Comparison of ENCODE assay signal across 21 mouse cellular contexts in the genomic region with DNA sequence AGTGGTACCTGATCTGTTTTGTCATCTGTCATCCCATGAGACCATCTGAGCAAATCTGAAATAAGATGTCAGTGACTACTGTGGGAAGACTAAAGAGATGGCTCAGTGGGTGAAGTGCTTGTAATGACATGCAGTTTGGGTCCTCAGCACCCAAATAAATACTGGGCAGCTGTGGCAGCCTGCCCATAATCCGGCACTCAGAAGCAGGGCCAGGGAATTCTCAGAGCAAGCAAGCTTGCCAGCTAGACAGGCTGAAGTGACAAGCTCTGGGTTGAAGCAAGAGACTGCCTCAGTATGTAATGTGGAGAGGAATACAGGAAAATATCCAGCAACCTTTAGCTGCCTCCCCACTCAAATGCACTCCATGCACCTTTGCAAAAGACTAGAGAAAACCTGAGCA. TPM values are rescaled to one million over a fixed set of nuclear protein-coding genes. Genes with fewer than 3 reads are reported as not detected.
DNase-seq lines count a peak whose midpoint lies in the region; ATAC-seq and TF ChIP-seq lines count a peak whose summit lies in the region.
"Had no signal": no experiment of that assay in that cellular context is flagged by ENCODE, and none has a peak within 500 bp of the region (broad histone marks: within the 10 kb centered on the region; RNA-seq: fewer than 3 reads in every experiment).

No protein-coding gene starts in this region.

- H3K36me3 ChIP-seq in forebrain, embryonic 11.5 days (ENCODE audit: control insufficient read depth, insufficient read depth, low read length), result no peaks in the 10 kb centered on the region
- H3K36me3 ChIP-seq in forebrain, embryonic 12.5 days (replicated peaks), result no peaks in the 10 kb centered on the region
- no peaks in the 10 kb centered on the region for H3K36me3 ChIP-seq in hindbrain, postnatal 0 days (ENCODE audit: insufficient read depth, low read length)
- H3K36me3 ChIP-seq in hindbrain, embryonic 11.5 days (ENCODE audit: control insufficient read depth, insufficient read depth, low read length), result no peaks in the 10 kb centered on the region
- H3K36me3 ChIP-seq: heart, embryonic 12.5 days; hindbrain, embryonic 13.5 days; liver, embryonic 13.5 days; midbrain, embryonic 12.5 days had no signal

- no peak for ATAC-seq in forebrain, embryonic 11.5 days (replicated peaks; ENCODE audit: low FRiP score)
- no peak for ATAC-seq in forebrain, embryonic 12.5 days (ENCODE audit: low FRiP score)
- 0 out of 2 replicates have a peak, but pooled peaks have one; percentile 32 for ATAC-seq in hindbrain, postnatal 0 days
- ATAC-seq in hindbrain, embryonic 11.5 days (ENCODE audit: low FRiP score), result no peak
- ATAC-seq: intestine, embryonic 16.5 days had no signal

- no peak overlapping the region for H3K27ac ChIP-seq in forebrain, embryonic 11.5 days (ENCODE audit: low read depth, low read length)
- no peak overlapping the region for H3K27ac ChIP-seq in forebrain, embryonic 12.5 days
- H3K27ac ChIP-seq in hindbrain, postnatal 0 days, result 0 out of 2 replicates have a peak overlapping the region, but pooled peaks have one; percentile 22
- H3K27ac ChIP-seq in hindbrain, embryonic 11.5 days (ENCODE audit: low read depth, low read length), result no peak overlapping the region
- H3K27ac ChIP-seq: gastrocnemius, adult 2 months; hindbrain, embryonic 13.5 days; layer of hippocampus, adult 2 months; liver, embryonic 13.5 days; midbrain, embryonic 12.5 days had no signal

- no peaks in the 10 kb centered on the region for H3K4me1 ChIP-seq in forebrain, embryonic 11.5 days (replicated peaks; ENCODE audit: control insufficient read depth, insufficient read depth, low read length)
- peaks cover 5% of the 10 kb centered on the region; the same call in 1 of the 2 replicates for H3K4me1 ChIP-seq in forebrain, embryonic 12.5 days
- no peaks in the 10 kb centered on the region for H3K4me1 ChIP-seq in hindbrain, postnatal 0 days (ENCODE audit: insufficient read depth, low read length)
- no peaks in the 10 kb centered on the region for H3K4me1 ChIP-seq in hindbrain, embryonic 11.5 days (replicated peaks; ENCODE audit: control insufficient read depth, insufficient read depth, low read length)
- H3K4me1 ChIP-seq: heart, embryonic 12.5 days; liver, embryonic 13.5 days; midbrain, embryonic 12.5 days had no signal

- H3K9me3 ChIP-seq in forebrain, embryonic 11.5 days (ENCODE audit: control insufficient read depth, low read length), result no peaks in the 10 kb centered on the region
- H3K9me3 ChIP-seq in forebrain, embryonic 12.5 days, result no peaks in the 10 kb centered on the region
- no peaks in the 10 kb centered on the region for H3K9me3 ChIP-seq in hindbrain, postnatal 0 days (ENCODE audit: low read length)
- no peaks in the 10 kb centered on the region for H3K9me3 ChIP-seq in hindbrain, embryonic 11.5 days (ENCODE audit: control insufficient read depth, low read length)
- H3K9me3 ChIP-seq: heart, embryonic 12.5 days; hindbrain, embryonic 13.5 days; liver, embryonic 13.5 days; midbrain, embryonic 12.5 days had no signal

- 80% methylated on average over 1 of the region's 1 CpGs for WGBS in forebrain, embryonic 11.5 days
- 77% methylated on average over 1 of the region's 1 CpGs for WGBS in forebrain, embryonic 12.5 days
- WGBS in hindbrain, postnatal 0 days, result 38% methylated on average over 1 of the region's 1 CpGs
- 82% methylated on average over 1 of the region's 1 CpGs for WGBS in hindbrain, embryonic 11.5 days

- H3K4me2 ChIP-seq in forebrain, embryonic 11.5 days (ENCODE audit: low read depth, low read length, severe bottlenecking), result no peak overlapping the region
- no peak overlapping the region for H3K4me2 ChIP-seq in forebrain, embryonic 12.5 days
- no peak overlapping the region for H3K4me2 ChIP-seq in hindbrain, postnatal 0 days (ENCODE audit: low read depth, low read length)
- H3K4me2 ChIP-seq in hindbrain, embryonic 11.5 days (replicated peaks; ENCODE audit: low read depth, low read length), result no peak overlapping the region
- H3K4me2 ChIP-seq: heart, embryonic 12.5 days; hindbrain, embryonic 13.5 days; liver, embryonic 13.5 days; midbrain, embryonic 12.5 days had no signal

- TF ChIP-seq CTCF in hindbrain, postnatal 0 days (IDR thresholded peaks at IDR 0.05; ENCODE audit: low read depth), result no peak

- no peaks in the 10 kb centered on the region for H3K27me3 ChIP-seq in forebrain, embryonic 11.5 days (ENCODE audit: control insufficient read depth, insufficient read depth, low read length)
- no peaks in the 10 kb centered on the region for H3K27me3 ChIP-seq in forebrain, embryonic 12.5 days
- no peaks in the 10 kb centered on the region for H3K27me3 ChIP-seq in hindbrain, postnatal 0 days (ENCODE audit: insufficient read depth, low read length)
- H3K27me3 ChIP-seq in hindbrain, embryonic 11.5 days (ENCODE audit: control insufficient read depth, insufficient read depth, low read length), result no peaks in the 10 kb centered on the region
- H3K27me3 ChIP-seq: heart, embryonic 12.5 days; hindbrain, embryonic 13.5 days; liver, embryonic 13.5 days; midbrain, embryonic 12.5 days had no signal

- H3K9ac ChIP-seq in forebrain, embryonic 11.5 days (ENCODE audit: low read length), result no peak overlapping the region
- no peak overlapping the region for H3K9ac ChIP-seq in forebrain, embryonic 12.5 days
- H3K9ac ChIP-seq in hindbrain, postnatal 0 days (replicated peaks; ENCODE audit: low read length), result no peak overlapping the region
- no peak overlapping the region for H3K9ac ChIP-seq in hindbrain, embryonic 11.5 days (ENCODE audit: low read depth, low read length)
- H3K9ac ChIP-seq: heart, embryonic 12.5 days; hindbrain, embryonic 13.5 days; liver, embryonic 13.5 days; midbrain, embryonic 12.5 days had no signal

- DNase-seq in forebrain, embryonic 11.5 days (ENCODE audit: low spot score), result peak; percentile 37
- DNase-seq in hindbrain, postnatal 0 days (ENCODE audit: low spot score), result peak; percentile 56
- no peak for DNase-seq in hindbrain, embryonic 11.5 days (ENCODE audit: low spot score)
- DNase-seq in right cerebral cortex, postnatal 10 days (ENCODE audit: low spot score in 2 of 2), result peak; percentile 49 to 53
- DNase-seq in right cerebral cortex, postnatal 14 days, result no peak
- DNase-seq in spleen, postnatal 4 days (ENCODE audit: low spot score in 2 of 2), result no peak
- no peak for DNase-seq in gastrocnemius, postnatal 25 days
- DNase-seq: adrenal gland, postnatal 14 days; cerebellum, adult 9-10 months; gastrocnemius, adult 2 months; kidney, adult 9 months; kidney, postnatal 14 days; liver, embryonic 13.5 days; lung, adult 2 months; lung, postnatal 14 days had no signal

- H3K4me3 ChIP-seq in forebrain, embryonic 11.5 days (ENCODE audit: low read depth, low read length), result no peak overlapping the region
- no peak overlapping the region for H3K4me3 ChIP-seq in forebrain, embryonic 12.5 days (replicated peaks)
- no peak overlapping the region for H3K4me3 ChIP-seq in hindbrain, postnatal 0 days (ENCODE audit: low read length)
- no peak overlapping the region for H3K4me3 ChIP-seq in hindbrain, embryonic 11.5 days (ENCODE audit: low read depth, low read length)
- H3K4me3 ChIP-seq: gastrocnemius, adult 2 months; heart, embryonic 12.5 days; hindbrain, embryonic 13.5 days; layer of hippocampus, adult 2 months; liver, embryonic 13.5 days; midbrain, embryonic 12.5 days had no signal

RNA-seq across cellular contexts. Expression of a gene that starts 58.6 kb away (rescaled TPM):
- 6.7 and 6.8 TPM in 2 replicates for polyA plus RNA-seq in forebrain, embryonic 11.5 days (2014; fragmentation: Nextera tagmentation; extraction: Ambion mirVana)
- 7.3 and 8.5 TPM in 2 replicates for polyA plus RNA-seq in forebrain, embryonic 12.5 days (2016; fragmentation: Nextera tagmentation; extraction: Ambion mirVana)
- 32.7 and 42.0 TPM in 2 replicates for total RNA-seq in hindbrain, postnatal 0 days (2014; rRNA removed)
- 30.5 and 31.5 TPM in 2 replicates for polyA plus RNA-seq in hindbrain, postnatal 0 days (2015; fragmentation: Nextera tagmentation; extraction: Ambion mirVana)
- 12.9 and 18.7 TPM in 2 replicates for polyA plus RNA-seq in hindbrain, embryonic 11.5 days (2014; fragmentation: Nextera tagmentation; extraction: Ambion mirVana)
- total RNA-seq in gastrocnemius, postnatal 25 days (2021), result 1 to 10 TPM in 1 of 2 experiments, under 1 TPM in 1; 0.38 to 5.1 TPM

Comparison
In these comparisons a context has a peak if more than half of its experiments do, and no peak if none do; other contexts are left out.
1. DNase-seq: peak in forebrain, embryonic 11.5 days (single experiment), hindbrain, postnatal 0 days (single experiment) and right cerebral cortex, postnatal 10 days (2 of 2); none in hindbrain, embryonic 11.5 days (single experiment), right cerebral cortex, postnatal 14 days (single experiment), spleen, postnatal 4 days (0 of 2) and gastrocnemius, postnatal 25 days (single experiment).